Mouse (Mus musculus) kidney, postnatal 10 days (tissue): ENCODE results near the gene Omp.

Experiments
- DNase-seq: peaks from one replicate; pipeline ENCODE4 v3.0.0; 2021; ENCODE audit warnings: mixed read lengths

The Omp gene

DNA sequence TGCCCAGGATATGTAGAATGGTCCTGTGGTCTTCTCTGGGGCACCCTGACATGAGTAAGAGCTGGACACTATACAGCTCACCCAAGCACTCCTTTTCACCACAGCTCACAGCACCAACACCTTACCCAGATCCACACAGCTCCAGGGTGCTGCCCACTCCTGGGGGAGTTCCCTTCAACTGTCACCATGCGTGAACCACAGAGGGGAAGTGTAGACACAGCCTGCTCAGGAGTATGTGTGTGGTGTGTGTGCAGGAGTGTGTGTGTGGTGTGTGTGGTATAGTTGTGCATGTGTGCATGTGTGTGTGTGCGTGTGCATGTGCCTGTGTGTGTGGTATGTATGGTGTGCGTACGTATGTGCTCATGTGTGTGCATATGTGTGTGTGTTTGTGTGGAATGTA lies 49.5 kb downstream of the Omp start:
- no peak for DNase-seq
